Mouse (Mus musculus) embryo, embryonic 9.5 days (tissue): ENCODE measurements at regions not wholly inside any gene's neighbourhood (a gene's known extent, or its start where the extent isn't known, plus 50 kb on each side); places are given as distances from the start of the nearest gene placed in this dataset.

Experiments used
- DNase-seq: peaks from one replicate; pipeline ENCODE4 v3.0.0-alpha.2; 2017; ENCODE audit errors: extremely low spot score

DNA sequence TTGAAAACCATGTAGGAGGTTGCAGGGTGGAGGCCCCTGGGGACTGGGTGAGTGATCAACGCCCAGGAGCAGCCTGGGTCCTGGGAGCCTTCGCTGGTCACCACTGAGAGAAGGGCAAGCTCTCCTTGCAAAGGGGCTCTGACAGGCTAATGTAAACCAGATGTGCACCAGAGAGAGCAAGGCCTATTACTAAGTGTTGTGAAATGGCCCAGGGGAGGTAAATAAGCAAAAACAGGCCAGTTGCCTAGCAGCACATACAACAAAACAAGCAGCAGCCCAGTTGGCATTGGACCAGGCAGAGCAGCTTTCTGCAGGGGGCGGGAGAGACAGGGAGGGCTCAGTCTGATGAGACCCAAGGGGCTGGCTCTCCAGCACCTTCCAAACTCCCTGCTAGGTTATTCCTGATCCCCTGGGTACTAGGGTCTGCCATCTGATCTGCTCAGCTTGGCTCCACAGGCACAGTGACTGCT lies 239.5 kb upstream of the Fggy start:
- DNase-seq, result peak; percentile 61

DNA sequence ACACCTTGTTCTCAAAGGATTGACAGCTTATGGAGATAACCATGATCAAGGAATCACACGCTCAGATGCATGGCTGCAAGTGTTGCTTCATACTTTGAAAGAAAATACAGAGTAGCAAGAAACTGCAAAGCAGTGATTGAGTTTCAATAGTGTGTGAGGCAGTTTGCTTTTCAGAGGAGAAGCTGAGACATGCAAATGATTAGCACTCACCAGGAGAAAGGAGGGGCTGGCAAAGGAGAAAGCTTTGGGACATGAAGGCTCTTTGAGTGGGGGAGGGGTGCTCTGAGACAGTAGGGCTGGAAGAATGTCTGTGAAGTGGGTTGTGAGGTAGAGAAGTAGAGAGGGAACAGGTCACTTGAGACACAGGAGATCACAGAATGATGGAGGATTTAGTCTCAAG lies 238.7 kb upstream of the Fggy start:
- DNase-seq, result peak; percentile 12

DNA sequence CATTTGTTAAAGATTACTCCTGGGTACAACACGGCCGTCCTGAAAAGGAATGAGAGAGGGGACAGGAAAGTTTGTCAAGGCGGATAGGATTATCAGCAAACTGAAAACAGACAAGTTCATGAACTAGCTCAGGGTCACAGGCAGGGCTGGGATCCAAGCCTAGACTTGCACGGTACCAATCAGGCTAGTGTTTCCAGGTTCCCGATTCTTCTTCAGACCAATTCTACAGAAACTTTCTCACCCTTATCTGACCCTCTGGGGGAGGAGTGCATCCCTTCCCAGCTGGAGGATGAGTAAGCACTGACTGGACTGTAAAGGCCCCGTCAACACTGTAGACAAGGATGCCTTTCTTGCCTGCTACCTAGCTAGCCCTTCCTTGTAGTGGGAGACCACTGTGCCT lies 238.3 kb upstream of the Fggy start:
- peak; percentile 22 for DNase-seq

DNA sequence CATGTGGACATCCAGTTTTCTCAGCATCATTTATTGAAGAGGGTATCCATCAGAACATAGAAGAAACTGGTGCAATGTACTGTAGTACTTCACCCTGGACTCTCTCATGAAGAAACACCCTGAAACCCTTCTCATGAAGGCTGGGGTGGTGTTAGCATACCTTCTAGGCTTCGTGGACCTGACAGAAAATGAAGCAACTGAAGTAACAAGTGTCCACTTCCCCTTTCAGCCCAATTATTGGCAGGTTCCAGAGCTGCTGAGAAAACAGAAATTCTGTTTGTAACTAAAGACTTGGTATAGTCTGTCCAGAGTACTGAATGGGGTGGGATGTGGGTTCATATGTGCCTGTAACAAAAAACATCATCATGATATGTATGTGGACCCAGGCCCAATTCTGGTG lies 231.4 kb upstream of the Fggy start:
- DNase-seq, result no peak

DNA sequence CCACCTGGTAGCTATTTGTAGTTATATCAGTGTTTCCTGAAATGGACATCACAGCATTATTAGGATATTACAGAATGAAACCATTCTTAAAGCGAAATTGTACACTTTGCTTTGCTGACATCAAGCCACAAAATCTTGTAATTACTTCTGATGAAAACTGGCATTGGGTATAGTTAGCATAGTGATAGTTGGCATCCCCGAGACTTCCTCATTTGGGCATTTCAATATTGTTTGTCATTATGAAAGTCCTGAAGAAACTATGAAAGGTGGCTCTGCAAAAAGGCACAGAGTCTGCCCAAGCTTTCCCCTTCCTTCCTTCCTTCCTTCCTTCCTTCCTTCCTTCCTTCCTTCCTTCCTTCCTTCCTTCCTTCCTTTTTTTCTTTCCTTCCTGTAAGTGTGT lies 217.5 kb upstream of the Fggy start:
- no peak for DNase-seq

DNA sequence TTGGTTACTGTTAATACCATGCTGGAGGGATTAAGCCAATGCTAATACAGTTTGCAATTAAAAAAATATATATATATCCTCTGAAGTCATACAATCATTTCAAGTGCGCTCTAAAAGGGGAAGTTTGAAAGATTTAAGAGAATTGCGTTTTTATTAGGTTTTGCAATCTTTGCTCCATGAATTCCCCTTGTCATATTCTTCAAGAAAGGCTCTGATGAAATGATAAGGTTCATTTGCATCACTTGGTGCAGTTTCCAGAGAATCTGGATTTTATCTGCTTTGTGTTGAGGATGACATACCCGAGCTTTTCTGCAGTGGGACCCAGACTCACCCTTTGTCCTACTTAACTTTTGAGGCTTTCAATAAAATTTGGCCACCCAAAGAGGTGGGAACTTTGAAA lies 216.4 kb upstream of the Fggy start:
- no peak for DNase-seq

DNA sequence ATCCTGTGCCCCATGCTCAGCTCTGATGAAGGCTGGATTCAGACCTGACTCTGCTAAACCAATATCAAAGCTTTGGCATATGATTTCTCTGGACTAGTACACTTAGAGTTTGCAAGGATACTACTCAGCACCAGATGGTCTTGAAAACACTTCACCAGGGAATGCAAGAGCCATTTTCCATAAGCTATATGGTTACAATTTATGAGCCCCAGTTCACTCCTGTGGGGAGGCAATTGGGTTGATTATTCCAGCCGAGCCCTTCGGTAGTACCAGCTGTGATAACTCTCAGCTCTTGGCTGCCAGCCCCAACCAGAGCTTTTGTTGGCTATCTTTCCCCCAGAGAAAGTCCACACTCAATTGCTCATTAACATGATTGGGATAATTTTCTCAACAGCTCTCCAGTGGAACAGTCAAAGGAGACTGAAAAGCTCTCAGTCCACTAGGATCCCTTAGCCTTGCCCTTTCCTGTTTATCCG lies 210.5 kb upstream of the Fggy start:
- no peak for DNase-seq

DNA sequence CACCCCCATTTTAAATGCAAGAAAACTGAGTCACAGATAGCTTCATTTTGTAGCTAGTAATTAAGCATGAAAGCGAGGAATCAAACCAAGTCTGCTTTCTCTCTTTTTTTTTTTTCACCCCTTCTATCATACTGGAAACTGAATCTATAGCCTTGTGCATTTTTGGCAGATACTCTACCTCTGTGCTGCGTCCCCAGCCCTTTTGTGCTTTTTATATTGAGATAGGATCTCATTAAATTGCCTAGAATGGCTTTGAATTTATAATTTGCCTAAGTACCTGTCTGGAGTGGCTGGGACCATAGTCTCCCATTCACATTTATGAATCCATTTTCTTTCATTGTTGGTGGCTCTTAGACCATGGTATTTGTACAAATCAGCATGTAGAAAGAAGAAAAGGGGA lies 209.9 kb upstream of the Fggy start:
- DNase-seq, result no peak

DNA sequence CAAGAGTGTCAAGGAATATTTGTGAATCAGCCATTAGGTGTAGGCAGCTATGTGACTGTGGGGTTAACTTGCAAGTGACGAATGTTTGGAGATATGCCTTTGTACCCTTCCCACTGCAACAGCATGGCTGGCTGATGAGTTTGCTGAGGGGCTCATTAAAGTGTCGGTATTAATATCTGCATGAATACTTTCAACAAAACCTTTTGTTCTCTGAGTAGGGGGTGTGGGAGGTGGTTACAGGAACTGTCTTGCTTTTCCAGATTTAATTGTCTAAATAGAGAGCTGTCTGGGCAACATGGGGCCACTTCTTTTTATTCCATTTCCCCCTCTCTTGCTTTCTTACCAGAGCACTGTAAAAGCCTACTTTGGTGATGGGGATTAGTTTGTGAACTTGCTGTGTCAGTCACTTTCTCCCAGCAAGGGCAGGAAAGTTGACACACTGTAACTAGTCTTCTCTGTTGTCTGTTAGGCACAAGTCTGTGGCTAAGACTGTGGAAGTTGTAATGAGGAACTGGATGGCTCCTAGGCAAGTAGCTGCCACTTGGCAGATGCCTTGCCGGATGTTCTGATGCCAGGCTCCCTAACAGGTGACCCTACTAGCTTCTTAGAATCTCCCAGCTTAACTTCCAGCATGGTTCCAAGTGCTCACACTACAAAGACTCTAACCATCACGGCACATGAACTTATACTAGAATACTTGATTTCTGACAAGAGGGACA lies 208.7 kb upstream of the Fggy start:
- DNase-seq, result no peak

DNA sequence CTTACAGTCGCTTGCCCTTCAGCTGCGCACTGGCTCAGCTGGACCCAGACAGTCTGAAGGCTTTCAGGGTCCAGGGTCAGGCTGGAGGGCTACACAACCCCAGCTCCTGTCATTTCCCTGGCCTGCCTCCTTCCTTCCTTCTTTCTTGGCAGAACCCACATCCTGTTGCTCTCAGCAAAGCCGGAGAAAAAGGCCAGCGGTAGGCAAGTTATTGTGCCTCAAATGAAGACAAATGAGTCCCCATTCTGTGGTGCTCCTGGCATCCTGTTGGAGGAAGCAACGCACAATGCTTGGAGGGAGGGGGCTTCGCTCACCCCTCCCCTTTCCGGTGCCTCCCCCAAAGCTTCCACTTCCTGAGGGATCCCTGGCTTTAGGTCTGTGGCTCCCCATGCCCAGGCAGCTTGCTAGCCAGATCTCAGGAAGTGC lies 203.4 kb upstream of the Fggy start:
- DNase-seq, result peak; percentile 31

DNA sequence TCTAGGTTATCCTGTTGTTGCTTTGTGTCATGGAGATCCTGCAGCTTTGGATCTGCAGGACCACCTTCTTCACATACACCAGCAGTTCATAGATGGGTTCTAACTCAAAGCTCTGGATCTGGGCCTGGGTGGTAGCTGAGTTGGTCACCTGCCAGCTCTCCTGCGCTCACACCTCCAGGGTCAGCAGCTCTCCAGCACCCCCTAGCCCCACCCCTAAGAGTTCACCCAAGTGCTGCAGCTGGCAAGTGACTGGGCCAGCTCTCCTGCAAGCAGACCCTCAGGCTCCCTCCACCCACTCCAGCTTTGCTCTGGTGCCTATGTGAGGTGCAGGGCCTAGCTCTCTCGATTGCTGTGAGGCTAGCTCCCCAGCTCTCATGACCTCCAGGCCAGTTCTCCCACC lies 198.6 kb upstream of the Fggy start:
- no peak for DNase-seq

DNA sequence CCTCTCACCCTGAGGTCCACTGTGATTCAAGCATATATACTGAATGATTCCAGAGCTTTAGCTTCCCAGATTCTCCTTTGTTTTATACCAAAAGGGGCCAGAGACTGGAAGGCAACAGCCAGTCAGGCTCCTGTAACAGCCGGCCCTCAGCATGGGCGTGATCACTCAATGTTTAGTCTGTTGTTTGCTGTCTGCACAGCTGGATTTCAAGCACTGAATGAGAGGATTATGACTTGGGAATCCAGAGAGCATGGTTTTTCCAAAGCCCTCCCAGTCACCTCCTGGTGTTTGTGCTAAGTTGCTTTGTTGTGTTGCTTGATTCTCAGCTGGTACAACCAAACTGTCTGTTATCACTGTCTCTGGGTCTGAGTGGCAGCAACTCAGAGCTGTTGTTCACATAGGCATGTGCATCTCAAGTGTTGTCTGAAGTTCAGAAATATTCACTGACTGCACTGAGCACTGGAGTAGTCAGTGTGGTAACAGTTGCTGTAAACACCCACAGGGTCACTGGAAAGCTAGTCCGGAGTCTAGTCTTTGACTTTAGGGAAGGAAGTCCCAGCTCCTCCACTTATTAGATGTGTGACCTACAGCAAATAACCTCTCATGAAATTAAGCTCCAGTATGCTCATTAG lies 196.9 kb upstream of the Fggy start:
- DNase-seq, result no peak

DNA sequence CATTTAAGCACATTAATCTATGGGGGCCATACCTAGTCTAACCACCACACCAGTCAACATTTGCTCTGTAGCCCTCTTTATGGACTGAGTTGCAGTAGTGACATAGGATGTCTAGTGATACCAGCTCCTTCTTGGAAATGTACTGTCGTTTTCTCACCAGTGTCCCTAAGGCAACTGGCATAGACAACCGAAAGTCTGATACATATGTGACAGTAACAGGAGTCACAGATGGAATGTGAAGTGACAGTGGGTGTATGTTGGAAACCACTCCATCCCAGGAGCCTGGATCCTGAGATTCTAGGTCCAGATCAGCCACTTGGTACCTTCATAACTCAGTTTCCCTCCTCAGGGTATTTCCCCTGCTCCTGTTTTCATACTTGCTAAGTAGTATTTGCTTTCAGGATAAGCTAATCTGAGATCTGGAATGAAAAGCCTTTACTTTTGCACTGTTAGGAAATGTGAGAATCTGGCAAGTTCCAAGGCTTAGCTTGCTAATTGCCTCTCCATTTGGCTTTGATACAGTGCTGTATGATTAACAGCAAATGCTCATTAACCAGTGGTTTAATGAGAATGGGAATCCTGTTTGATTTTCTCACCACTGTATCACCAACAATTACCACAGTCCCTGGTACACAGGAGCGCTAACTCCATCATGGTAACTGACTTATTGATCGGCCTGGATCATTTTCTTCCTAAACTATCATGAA lies 192.8 kb upstream of the Fggy start:
- no peak for DNase-seq

DNA sequence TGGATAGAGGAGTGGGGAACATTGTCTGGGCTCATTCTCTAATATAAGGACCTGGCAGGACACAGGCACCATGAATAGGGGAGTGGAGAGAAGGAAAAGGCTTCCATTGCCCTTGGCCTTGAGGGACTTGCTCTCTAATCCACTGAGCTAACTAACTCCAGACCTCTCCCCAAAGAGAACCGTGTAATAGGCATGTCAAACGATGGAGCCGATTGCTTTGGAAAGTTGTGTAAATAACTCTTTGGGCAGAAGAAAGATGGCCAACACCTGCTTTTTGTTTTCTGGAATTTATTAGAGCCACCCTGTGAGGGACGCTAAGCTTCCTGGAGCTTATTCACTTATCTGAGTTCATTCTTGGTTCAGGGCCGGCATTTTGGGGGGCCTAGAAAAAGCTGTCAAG lies 180.9 kb upstream of the Fggy start:
- no peak for DNase-seq

DNA sequence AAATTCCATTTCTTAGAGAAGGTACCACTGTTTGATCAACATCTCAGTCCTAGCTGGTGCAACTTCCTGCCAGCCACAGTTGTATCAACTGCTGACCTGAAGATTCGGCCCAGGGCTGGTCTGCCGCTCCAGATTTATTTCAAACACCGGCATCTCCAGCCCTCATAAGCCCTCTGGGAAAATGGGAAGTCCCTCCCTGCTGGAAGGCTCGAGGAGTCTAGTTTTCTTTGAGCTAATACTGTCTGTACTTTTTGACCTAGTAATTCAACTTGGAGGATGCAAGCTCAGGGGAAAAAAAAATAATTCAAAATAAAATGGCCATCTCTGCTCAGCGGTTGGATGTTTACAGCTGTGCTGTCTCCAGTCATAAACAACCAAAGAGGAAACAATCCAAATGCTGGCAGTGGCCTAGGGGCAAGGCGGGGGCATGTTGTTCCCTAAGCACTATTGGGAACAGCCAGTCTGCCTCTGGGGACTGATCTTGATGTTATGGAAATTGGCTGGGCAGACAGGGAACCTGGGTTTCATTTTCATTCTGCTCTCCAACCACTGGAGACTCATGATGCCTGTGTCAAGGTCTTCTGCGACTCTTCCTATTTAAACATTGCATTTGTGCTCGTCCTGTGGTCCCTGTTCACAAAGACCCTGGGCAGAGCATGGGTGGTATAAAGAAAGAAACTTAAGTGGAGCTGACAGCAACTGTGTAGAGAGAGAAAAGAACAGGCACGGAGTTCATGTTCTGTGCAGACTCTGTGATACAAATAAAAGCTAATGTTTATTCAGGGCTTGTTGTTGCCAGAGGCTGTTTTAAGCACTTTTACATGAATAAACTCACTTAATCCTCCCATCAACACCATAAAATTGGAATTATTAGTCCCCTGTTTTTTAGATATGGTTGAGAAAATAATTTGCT lies 179.8 kb upstream of the Fggy start:
- DNase-seq, result no peak

DNA sequence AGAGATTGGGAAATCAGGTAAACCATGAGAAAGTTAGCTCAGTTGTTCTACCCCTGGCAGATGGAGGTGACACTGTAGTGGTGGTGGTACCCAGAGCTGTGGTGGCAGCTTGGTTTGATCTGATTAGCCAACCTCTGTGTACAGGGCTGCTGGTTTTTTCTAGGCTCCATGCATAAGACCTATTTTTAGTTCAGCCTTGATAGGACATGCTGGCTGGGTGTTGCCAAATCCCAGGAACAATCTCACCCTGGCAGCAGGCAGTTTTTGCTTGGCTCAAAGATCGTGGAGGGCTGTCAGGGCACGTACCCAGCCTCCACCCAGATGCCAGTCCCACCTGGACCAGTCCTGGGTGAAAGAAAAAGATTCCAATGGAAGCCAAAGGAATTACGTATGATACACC lies 178.7 kb upstream of the Fggy start:
- no peak for DNase-seq

DNA sequence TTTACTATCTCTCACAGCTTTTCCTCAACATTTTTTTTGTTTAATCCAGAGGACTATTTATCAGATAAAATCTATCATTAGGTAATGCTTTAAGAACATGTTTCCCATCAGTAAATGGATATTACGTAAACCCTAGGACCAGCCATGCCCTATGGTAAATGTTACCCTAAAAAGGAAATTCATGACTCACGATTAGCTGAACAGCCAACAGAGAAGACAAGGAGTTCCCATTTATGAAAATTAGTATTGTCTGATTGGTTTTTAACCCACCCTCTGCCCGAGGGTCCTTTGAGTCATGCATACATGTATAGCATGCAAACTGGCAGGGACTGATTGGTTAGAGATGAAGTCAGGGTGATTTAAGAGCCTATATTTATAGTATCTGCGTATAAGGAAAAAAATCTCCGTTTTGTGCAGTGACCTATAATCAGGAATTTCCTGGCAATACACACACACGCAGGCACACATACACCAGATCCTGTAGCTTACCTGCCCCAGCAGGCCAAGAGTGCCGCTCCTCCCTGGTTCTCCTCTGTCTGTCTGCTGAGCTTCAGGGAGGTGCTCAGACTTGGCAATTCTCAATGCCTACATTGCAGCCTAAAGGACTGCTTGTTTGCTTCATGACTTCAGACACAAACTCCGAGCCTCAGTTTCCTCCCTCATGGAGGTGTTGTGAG lies 174.0 kb upstream of the Fggy start:
- DNase-seq, result no peak

DNA sequence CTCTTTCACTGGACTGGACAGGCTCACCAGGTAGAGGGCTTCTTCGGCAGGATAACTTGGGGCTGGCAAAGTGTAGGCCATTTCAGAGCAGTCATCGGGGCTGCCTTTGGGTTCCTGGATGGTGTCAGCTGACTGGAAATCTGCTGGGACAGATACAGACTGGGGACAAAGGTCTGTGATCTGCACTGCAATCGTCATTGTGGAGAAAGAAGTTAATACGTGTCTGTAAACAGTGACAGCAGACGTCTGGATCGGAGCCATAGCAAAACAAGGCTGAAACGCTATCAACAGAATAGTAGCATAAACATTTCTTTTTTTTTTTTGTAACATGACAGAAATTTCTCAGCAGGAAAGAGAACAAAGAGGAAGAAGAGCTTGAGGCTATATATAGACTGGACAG lies 171.8 kb upstream of the Fggy start:
- DNase-seq, result no peak

DNA sequence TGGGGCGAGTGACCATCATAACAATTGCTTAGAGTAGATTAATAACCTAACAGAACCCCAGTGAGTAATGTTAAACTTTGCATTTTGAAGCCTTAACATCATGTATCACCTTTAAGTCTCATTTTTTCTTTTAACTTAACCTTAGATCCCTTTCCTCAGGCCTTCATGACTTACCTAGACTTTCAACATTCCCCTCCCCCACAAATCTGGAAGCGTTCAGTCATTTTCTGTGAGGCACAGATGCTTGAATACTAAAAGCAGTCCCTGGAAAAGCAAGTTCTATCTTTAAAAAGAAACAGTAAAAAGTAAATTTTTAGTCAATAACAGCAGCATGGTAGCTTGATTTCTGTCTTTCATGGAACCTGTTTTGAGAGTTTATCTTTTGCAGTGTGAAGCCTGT lies 171.3 kb upstream of the Fggy start:
- DNase-seq, result no peak

DNA sequence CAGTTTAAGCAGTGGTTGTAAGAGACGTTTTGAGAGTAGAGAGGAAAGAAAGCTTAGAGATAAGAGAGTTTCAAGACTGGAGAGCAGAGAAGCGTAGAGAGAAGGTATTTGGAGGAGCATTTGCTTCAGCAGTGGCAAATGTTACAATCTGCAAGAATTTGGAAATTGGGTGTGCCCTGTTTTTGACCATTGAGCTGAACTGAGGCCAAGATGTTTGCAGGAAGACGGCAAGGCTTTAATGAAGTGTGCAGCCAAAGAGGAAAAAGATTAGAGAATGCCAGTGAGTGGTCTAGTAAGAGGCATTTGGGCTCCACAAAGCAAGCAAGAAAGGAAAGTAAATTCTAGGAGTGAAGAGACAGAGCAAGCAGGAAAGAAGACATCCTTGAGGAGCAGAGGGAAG lies 168.8 kb upstream of the Fggy start:
- DNase-seq, result no peak

DNA sequence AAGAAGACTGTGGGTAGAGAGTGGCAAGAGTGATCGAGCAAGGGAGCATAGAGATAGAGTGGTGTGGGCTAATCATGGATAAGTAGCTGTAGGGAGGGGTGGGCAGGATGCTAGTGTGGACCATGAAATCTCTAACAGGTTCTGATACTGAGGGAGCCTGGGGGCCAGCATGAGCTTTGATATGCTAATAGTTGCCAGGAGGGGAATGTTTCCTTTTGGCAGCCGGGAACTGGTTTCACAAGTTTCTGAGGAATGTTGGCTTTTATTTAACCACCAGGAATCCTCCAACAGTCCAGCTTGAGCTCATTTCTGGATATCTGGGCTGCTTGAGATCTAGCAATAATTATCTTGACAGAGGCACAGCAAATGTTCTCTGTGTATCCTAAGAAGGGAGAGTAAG lies 167.7 kb upstream of the Fggy start:
- DNase-seq, result no peak
